26 mouse cellular contexts compared by ENCODE assay signal in genomic region chr9:44046426-44046825, GRCm38 (mm10). TPM values are rescaled to one million over a fixed set of nuclear protein-coding genes. Genes with fewer than 3 reads are reported as not detected.
DNase-seq lines count a peak whose midpoint lies in the region; TF ChIP-seq lines count a peak whose summit lies in the region.
"Had no signal": no experiment of that assay in that cellular context is flagged by ENCODE, and none has a peak within 500 bp of the region (broad histone marks: within the 10 kb centered on the region; RNA-seq: fewer than 3 reads in every experiment).

No protein-coding gene starts in this region.

- no peaks in the 10 kb centered on the region for H3K36me3 ChIP-seq in spleen, adult 2 months (ENCODE audit: control insufficient read depth, insufficient read depth, low read length)
- H3K36me3 ChIP-seq: forebrain, embryonic 15.5 days; heart, embryonic 12.5 days; intestine, embryonic 15.5 days; kidney, embryonic 15.5 days; limb, embryonic 13.5 days; neural tube, embryonic 12.5 days; stomach, embryonic 15.5 days had no signal

- WGBS in spleen, adult 2 months = 23% methylated on average over 12 of the region's 12 CpGs

- peaks cover 2% of the 10 kb centered on the region; the same call in 1 of the 2 replicates for H3K4me1 ChIP-seq in spleen, adult 2 months (ENCODE audit: control insufficient read depth, insufficient read depth, insufficient read length)

- H3K27me3 ChIP-seq in spleen, adult 2 months (ENCODE audit: control insufficient read depth, insufficient read depth, low read length) = 0 out of 2 replicates have a peak, but pooled peaks cover 2% of the 10 kb centered on the region

- peak; percentile 11 for DNase-seq in kidney, adult 11 months
- DNase-seq in kidney, postnatal 4 days = no peak
- no peak for DNase-seq in spleen, adult 2 months (ENCODE audit: low read depth in 1 of 2, low spot score in 2 of 2)
- no peak for DNase-seq in spleen, postnatal 36 days (ENCODE audit: low spot score in 2 of 2)
- peak; percentile 57 to 69 for DNase-seq in thymus, postnatal 10 days (ENCODE audit: low spot score in 2 of 2)
- DNase-seq in right cerebral cortex, adult 2 months (ENCODE audit: low spot score in 2 of 2) = no peak
- DNase-seq in urinary bladder, adult 18-20 months (ENCODE audit: low spot score in 2 of 2) = no peak
- DNase-seq: adrenal gland, postnatal 36 days; cerebellum, adult 2 months; cerebellum, postnatal 36 days; gastrocnemius, adult 2 months; gastrocnemius, postnatal 36 days; heart, adult 2 months; lung, postnatal 36 days; right cerebral cortex, adult 18-20 months had no signal

- no peak overlapping the region for H3K4me3 ChIP-seq in spleen, adult 2 months (ENCODE audit: extremely low read depth, insufficient read depth, insufficient read length)
- H3K4me3 ChIP-seq: forebrain, embryonic 15.5 days; gastrocnemius, adult 2 months; heart, adult 2 months; heart, embryonic 12.5 days; intestine, embryonic 15.5 days; kidney, embryonic 15.5 days; limb, embryonic 13.5 days; neural tube, embryonic 12.5 days; stomach, embryonic 15.5 days had no signal

- no peak for TF ChIP-seq POLR2A in spleen, adult 2 months (IDR thresholded peaks at IDR 0.05; ENCODE audit: low read depth, low read length)

- peak overlapping the region; percentile 7; the same call in 1 of the 2 replicates for H3K27ac ChIP-seq in spleen, adult 2 months (ENCODE audit: insufficient read depth, low read length)
- H3K27ac ChIP-seq: forebrain, embryonic 15.5 days; gastrocnemius, adult 2 months; heart, adult 2 months; intestine, embryonic 15.5 days; kidney, embryonic 15.5 days; limb, embryonic 13.5 days; neural tube, embryonic 12.5 days; stomach, embryonic 15.5 days had no signal

- no peak for TF ChIP-seq CTCF in spleen, adult 2 months (IDR thresholded peaks at IDR 0.05; ENCODE audit: extremely low read depth, insufficient read depth, insufficient read length, insufficient replicate concordance)

RNA-seq across cellular contexts. Expression of gene Thy1, which starts 3.2 kb away (rescaled TPM):
- 197 and 206 TPM in 2 replicates for polyA plus RNA-seq in spleen, adult 2 months (2012; rRNA removed)
- polyA plus RNA-seq: midbrain, embryonic 11.5 days had no signal

RNA-seq across cellular contexts. Expression of gene Usp2, which starts 20.4 kb away (rescaled TPM):
- polyA plus RNA-seq in spleen, adult 2 months (2012; rRNA removed) = 0.65 and 0.69 TPM in 2 replicates

RNA-seq across cellular contexts. Expression of gene Mfrp, which starts 55.1 kb away (rescaled TPM):
- polyA plus RNA-seq in spleen, adult 2 months (2012; rRNA removed) = 0.02 and 0.06 TPM in 2 replicates
- polyA plus RNA-seq: CD4-positive, CD25-positive, alpha-beta regulatory T cell, adult 4 months; heart, embryonic 12.5 days; kidney, embryonic 15.5 days; large intestine, adult 2 months; liver, embryonic 16.5 days; midbrain, embryonic 11.5 days had no signal

Comparison
In these comparisons a context has a peak if more than half of its experiments do, and no peak if none do; other contexts are left out.
1. DNase-seq: peak in kidney, adult 11 months (single experiment) and thymus, postnatal 10 days (2 of 2); none in kidney, postnatal 4 days (0 of 2), spleen, adult 2 months (0 of 2), spleen, postnatal 36 days (0 of 2), right cerebral cortex, adult 2 months (0 of 2) and urinary bladder, adult 18-20 months (0 of 2).